Mouse (Mus musculus): ENCODE data around the gene Sppl2a. TPM values are rescaled to one million over a fixed set of nuclear protein-coding genes. Genes with fewer than 3 reads are reported as not detected.

The Sppl2a gene
- total RNA-seq (2023; ENCODE audit: inconsistent age) = 54.5 to 58.0 TPM (median 55.0 TPM) in 4 replicates

DNA sequence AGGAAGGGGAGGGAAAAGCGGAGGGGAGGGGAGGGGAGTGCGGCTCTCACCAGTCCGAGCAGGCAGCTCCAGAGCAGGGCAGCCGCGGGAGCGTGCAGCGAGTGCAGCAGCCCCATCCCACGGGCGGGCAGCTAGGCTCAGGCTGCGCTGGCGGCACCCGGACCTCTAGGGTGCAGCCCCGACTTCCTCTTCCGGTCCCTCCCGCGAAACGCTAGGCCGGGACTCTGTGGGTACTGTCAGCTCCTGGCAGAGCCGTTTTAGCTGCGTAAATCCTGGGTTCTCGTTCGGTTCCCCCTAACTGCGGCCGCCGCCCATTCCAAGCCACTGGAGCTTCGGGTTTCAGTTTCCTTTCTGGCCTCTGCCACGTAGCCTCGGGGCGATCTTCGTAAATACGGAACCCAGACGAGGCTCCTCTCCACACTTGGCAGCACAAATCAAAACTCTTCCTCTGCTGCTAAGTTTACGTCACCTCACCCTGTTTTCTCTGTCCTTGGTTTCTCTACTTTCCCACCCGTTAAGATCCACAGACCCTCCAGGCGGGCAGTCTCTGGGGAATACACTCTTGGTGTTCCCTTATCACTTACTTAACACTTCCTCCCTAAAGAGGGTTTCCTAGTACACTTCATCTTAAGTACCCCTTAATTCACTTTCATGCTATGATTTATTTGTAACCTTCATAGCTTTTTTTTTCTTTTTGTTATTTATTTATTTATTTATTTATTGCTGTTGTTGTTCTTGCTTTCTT, at the start of gene Sppl2a:
Gene Sppl2a (minus strand): TSS at position 339 of the 745 bp plus-strand sequence.

DNA sequence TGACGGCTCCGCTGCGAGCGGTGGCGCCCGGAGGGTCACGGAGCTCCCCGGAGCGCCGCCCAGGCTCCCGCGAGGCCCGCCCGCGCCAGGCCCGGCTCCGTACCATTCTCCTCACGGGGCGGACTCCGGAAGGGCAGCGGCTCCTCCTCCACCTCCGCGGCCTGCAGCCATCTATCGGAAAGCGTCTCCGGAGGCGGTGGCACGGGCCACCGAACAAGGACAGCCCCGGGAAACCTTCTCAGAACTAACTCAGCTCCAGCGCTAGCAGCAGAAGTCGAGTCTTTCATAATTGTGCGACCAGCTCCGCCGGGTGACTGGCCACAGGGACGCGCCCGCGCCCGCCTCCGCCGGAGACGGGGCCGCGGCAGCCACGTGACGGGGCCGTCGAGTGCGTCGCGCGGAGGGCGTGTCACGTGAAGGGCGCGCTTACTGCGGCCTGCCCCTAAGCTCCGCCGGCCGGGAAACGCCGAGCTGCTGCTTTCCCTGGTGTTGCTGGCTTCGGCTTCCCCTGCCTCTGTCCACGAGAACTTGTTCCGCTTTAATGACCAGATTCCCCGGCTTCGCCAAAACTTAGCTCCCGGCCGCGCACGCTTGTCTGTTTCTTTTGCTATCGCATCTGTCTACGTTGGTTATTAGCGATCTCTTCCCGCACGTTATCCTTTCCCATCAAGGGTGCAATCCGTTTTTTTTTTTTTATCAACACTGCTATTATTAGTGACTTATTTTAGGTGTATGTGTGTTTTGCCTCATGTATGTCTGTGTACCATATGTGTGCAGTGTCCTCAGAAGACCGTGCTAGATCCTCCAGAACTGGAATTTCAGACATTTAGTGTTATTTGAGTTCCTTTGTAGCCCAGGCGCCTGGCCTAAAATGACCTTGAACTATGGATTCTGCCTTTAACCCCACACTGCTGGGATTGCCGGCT, 56.9 kb downstream of the Sppl2a start, which contains the start of gene Trpm7:
Gene Trpm7 (minus strand): TSS at position 360 of the 926 bp plus-strand sequence.

Other genes with a start within 250 kb of the Sppl2a start
- gene Usp8, start 225.9 kb downstream of the Sppl2a start, total RNA-seq (2023; ENCODE audit: inconsistent age) = 50.9 to 53.5 TPM (median 52.1 TPM) in 4 replicates
- gene Usp50, start 149.8 kb downstream of the Sppl2a start, total RNA-seq (2023; ENCODE audit: inconsistent age) = 0.75 TPM in 1 of 4 replicates, not detected in the others
- 64.0 to 87.1 TPM (median 78.2 TPM) in 4 replicates for gene Trpm7, start 57.0 kb downstream of the Sppl2a start, total RNA-seq (2023; ENCODE audit: inconsistent age)
- 25.3 to 28.3 TPM (median 26.0 TPM) in 4 replicates for gene Ap4e1, start 75.5 kb upstream of the Sppl2a start, total RNA-seq (2023; ENCODE audit: inconsistent age)
- gene Blvra, start 137.4 kb upstream of the Sppl2a start, total RNA-seq (2023; ENCODE audit: inconsistent age) = 14.5 to 17.8 TPM (median 15.8 TPM) in 4 replicates
- gene Ncaph, start 200.7 kb upstream of the Sppl2a start, total RNA-seq (2023; ENCODE audit: inconsistent age) = 6.9 to 9.8 TPM (median 8.8 TPM) in 4 replicates
- gene Itpripl1, start 210.2 kb upstream of the Sppl2a start, total RNA-seq (2023; ENCODE audit: inconsistent age) = 12.7 to 15.1 TPM (median 14.0 TPM) in 4 replicates